Mouse (Mus musculus) heart, embryonic 11.5 days (tissue): ENCODE measurements around the gene Neurl2. TPM values are rescaled to one million over a fixed set of nuclear protein-coding genes. Genes with fewer than 3 reads are reported as not detected.
"Not testable (repeated sequence)": the region's sequence is repeated elsewhere in the genome, so short reads cannot be mapped to it uniquely, and the experiment has no call there.

ENCODE experiments used
- ATAC-seq: fragments of 200-750 bp; cut with Nextera tagmentation; replicated peaks from 2 replicates; pipeline ENCODE4 v1.8.0; 2017; ENCODE audit warnings: moderate library complexity; ENCODE audit not compliant: insufficient number of reproducible peaks, low FRiP score, low TSS enrichment
- H3K27ac ChIP-seq: fragments of 300-500 bp; sonication (generic); 2 replicates; pipeline ENCODE4 v1.5.1; 2014; ENCODE audit warnings: mild to moderate bottlenecking, low read depth, low read length
- H3K27me3 ChIP-seq: fragments of 300-500 bp; sonication (generic); 2 replicates; pipeline ENCODE4 v1.6.1; 2014; ENCODE audit warnings: mild to moderate bottlenecking, low read length, mixed read lengths; ENCODE audit not compliant: control insufficient read depth, insufficient read depth
- H3K36me3 ChIP-seq: fragments of 300-500 bp; sonication (generic); 2 replicates; pipeline ENCODE4 v1.6.1; 2014; ENCODE audit warnings: mild to moderate bottlenecking, low read length, moderate library complexity, mixed read lengths; ENCODE audit not compliant: control insufficient read depth, insufficient read depth
- H3K4me1 ChIP-seq: fragments of 300-500 bp; sonication (generic); 2 replicates; pipeline ENCODE4 v1.6.1; 2014; ENCODE audit warnings: low read length; ENCODE audit not compliant: control insufficient read depth, insufficient read depth
- H3K4me2 ChIP-seq: fragments of 300-500 bp; sonication (generic); 2 replicates; pipeline ENCODE4 v1.6.1; 2014; ENCODE audit warnings: mild to moderate bottlenecking, moderate library complexity
- H3K4me3 ChIP-seq: fragments of 300-500 bp; sonication (generic); 2 replicates; pipeline ENCODE4 v1.5.1; 2014; ENCODE audit warnings: low read depth, low read length
- H3K9ac ChIP-seq: fragments of 300-500 bp; sonication (generic); 2 replicates; pipeline ENCODE4 v1.6.1; 2014; ENCODE audit warnings: mild to moderate bottlenecking, low read depth, low read length, moderate library complexity
- H3K9me3 ChIP-seq: fragments of 300-500 bp; sonication (generic); replicated peaks from 2 replicates; pipeline ENCODE4 v1.6.1; 2016; ENCODE audit warnings: low read length; ENCODE audit not compliant: control insufficient read depth
- WGBS: fragments of 180-500 bp; shearing (Covaris S2); extraction: QIAGEN DNeasy Blood & Tissue Kit; methylation state at CpG from one replicate; pipeline ENCODE4 v1.1.7; 2014; ENCODE audit not compliant: insufficient replicate concordance; 5-methylcytosine and 5-hydroxymethylcytosine counted together
- polyA plus RNA-seq: library from polyadenylated mRNA; unstranded; fragments of >200 nt; fragmentation: Nextera tagmentation; extraction: Ambion mirVana; gene quantifications from 2 replicates; pipeline ENCODE4 v1.2.1, GENCODE M21; 2014

Gene Neurl2
- polyA plus RNA-seq, 1 experiment from 2014 or later: 43.2 TPM

DNA sequence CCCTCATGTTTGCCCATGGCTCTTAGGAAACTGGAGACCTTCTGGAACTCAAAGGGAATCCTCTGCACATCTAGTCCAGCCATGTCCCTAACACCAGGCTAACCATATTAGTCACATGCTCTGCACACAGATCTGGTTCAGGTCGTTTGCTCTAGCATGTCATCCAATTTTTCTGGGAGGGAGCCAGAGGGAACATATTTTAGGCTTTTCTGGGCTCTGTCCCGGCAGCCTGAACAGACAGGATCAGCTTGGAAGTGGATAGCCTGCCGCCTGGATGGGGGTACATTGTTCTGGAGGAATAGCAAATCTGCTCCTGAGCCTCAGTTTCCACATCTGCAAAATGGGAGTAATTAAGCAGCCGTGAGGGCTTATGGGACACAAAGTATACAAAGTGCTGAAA lies 27.8 kb upstream of the Neurl2 start:
- Histone ChIP-seq H3K9ac (no peak overlapping the region), H3K36me3 (no peaks in the 10 kb centered on the region), H3K4me2 (no peak overlapping the region), H3K9me3 (no peaks in the 10 kb centered on the region), H3K4me1 (peaks cover 19% of the 10 kb centered on the region), H3K4me3 (no peak overlapping the region), H3K27ac (no peak overlapping the region), H3K27me3 (peaks cover 31% of the 10 kb centered on the region)
- no peak for ATAC-seq
- WGBS: 75% methylated on average over 4 of the region's 4 CpGs

- Histone ChIP-seq H3K4me3 (no peak overlapping the region), H3K27me3 (peaks cover 40% of the 10 kb centered on the region), H3K4me1 (peaks cover 19% of the 10 kb centered on the region), H3K36me3 (no peaks in the 10 kb centered on the region), H3K9ac (no peak overlapping the region), H3K9me3 (no peaks in the 10 kb centered on the region), H3K27ac (no peak overlapping the region), H3K4me2 (no peak overlapping the region)
- ATAC-seq: no peak
- WGBS: 49% methylated on average over 9 of the region's 9 CpGs
Measured at GRCm38 (mm10) chr2:164859640-164860432, 26.6 kb upstream of the Neurl2 start.

DNA sequence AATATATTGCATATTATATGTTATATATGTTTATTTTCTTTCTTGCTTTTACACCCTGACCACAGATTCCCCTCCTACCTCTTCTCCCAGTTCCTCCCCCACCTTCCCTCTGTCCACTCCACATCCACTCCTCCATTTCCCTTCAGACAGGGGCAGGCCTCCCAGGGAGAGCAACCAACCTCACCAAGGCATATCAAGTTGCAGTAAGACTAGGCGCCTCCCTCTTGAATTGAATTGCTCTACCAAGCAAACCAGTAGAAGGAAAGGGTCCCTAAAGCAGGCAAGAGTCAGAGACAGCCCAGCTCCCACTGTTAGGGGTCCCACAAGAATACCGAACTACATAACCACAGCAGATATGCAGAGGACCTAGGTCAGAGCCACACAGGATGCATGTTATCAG lies 25.9 kb upstream of the Neurl2 start:
- ATAC-seq: no peak
- WGBS: 29% methylated on average over 2 of the region's 2 CpGs
- Histone ChIP-seq H3K4me1 (peaks cover 19% of the 10 kb centered on the region), H3K27ac (no peak overlapping the region), H3K9ac (no peak overlapping the region), H3K36me3 (no peaks in the 10 kb centered on the region), H3K27me3 (peaks cover 44% of the 10 kb centered on the region), H3K9me3 (no peaks in the 10 kb centered on the region), H3K4me2 (no peak overlapping the region), H3K4me3 (no peak overlapping the region)

- Histone ChIP-seq H3K4me3 (peak overlapping the region; percentile 48), H3K4me1 (peaks cover 19% of the 10 kb centered on the region), H3K9ac (no peak overlapping the region), H3K27ac (no peak overlapping the region), H3K9me3 (no peaks in the 10 kb centered on the region), H3K36me3 (no peaks in the 10 kb centered on the region), H3K4me2 (peak overlapping the region; percentile 96), H3K27me3 (peaks cover 44% of the 10 kb centered on the region)
- no peak for ATAC-seq
- WGBS: 4% methylated on average over 19 of the region's 19 CpGs
Measured at GRCm38 (mm10) chr2:164857842-164858553, 24.7 kb upstream of the Neurl2 start.

DNA sequence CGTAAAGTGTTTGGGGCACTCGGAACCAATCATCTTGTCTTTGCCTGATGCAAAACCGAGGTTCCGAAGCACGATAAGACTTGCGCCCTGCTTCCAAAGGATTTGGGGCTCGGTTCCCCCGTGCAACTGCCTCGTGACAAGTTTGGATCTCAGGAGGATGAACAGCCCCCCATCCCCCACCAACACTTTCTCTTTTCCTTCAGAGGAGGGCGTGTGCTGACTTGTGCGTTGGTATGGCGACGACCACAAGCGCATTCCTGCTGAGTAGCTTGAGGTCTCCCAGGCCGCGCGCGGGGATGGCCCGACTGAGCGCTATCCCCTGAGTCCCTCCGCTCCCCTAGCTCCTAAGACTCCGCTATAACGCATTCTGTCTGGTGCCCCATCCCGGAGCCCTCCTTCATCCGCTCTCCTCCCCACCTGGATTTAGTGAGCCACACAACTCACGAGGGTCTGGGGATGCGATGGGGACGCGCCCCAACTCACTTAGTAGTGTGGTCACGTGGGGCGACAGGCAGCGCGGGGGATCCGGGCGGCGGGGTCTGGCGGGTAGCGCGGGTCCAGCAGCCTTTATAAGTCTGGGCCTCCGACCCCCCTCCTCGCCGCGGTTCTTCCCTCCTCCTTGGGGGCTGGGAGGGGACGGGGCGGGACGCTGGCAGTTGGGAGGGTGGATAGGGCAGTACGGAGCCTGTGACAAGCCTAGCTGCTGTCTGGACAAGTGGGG lies 24.0 kb upstream of the Neurl2 start, which contains the start of gene Pltp:
Gene Pltp (minus strand): TSS at position 611 of the 721 bp plus-strand sequence.
- Histone ChIP-seq H3K27me3 (peaks cover 48% of the 10 kb centered on the region), H3K4me2 (peak within 1 kb of the TSS; percentile 96), H3K9me3 (no peaks in the 10 kb centered on the region), H3K36me3 (no peaks in the 10 kb centered on the region), H3K27ac (no peak within 1 kb of the TSS), H3K9ac (peak within 1 kb of the TSS; percentile 23), H3K4me3 (peak within 1 kb of the TSS; percentile 48), H3K4me1 (peaks cover 19% of the 10 kb centered on the region)
- WGBS: under 1% methylated on average over 40 of the region's 47 CpGs
- ATAC-seq: peak; percentile 47; the same call in 1 of the 2 replicates

GRCm38 (mm10) chr2:164856309-164857100 lies 23.2 kb upstream of the Neurl2 start:
- H3K27me3 ChIP-seq: peaks cover 53% of the 10 kb centered on the region
- H3K36me3 ChIP-seq: no peaks in the 10 kb centered on the region
- no peak overlapping the region for H3K27ac ChIP-seq
- H3K4me1 ChIP-seq: peaks cover 17% of the 10 kb centered on the region
- H3K9ac ChIP-seq: peak overlapping the region; percentile 23
- H3K9me3 ChIP-seq: no peaks in the 10 kb centered on the region
- H3K4me3 ChIP-seq: peak overlapping the region; percentile 48
- H3K4me2 ChIP-seq: peak overlapping the region; percentile 96
- ATAC-seq: no peak
- WGBS: under 1% methylated on average over 42 of the region's 42 CpGs

DNA sequence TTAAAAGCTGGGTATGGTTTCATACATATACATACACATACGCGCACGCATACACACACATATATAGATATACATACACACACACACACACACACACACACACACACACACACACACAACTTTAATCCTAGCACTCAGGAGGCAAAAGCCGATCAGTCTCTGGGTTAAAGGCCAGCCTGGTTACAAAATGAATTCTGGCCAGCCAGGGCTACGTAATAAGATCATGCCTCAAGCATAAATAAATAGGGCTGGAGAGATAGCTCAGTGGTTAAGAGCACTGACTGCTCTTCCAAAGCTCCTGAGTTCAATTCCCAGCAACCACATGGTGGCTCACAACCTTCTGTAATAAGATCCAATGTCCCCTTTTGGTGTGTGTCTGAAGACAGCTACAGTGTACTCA lies 22.3 kb upstream of the Neurl2 start:
- H3K9me3 ChIP-seq, H3K4me3 ChIP-seq, ATAC-seq, H3K4me2 ChIP-seq, H3K27ac ChIP-seq, H3K9ac ChIP-seq, H3K36me3 ChIP-seq: not testable (repeated sequence)
- H3K27me3 ChIP-seq: peaks cover 53% of the 10 kb centered on the region
- H3K4me1 ChIP-seq: peaks cover 17% of the 10 kb centered on the region
- 75% methylated on average over 5 of the region's 5 CpGs for WGBS

DNA sequence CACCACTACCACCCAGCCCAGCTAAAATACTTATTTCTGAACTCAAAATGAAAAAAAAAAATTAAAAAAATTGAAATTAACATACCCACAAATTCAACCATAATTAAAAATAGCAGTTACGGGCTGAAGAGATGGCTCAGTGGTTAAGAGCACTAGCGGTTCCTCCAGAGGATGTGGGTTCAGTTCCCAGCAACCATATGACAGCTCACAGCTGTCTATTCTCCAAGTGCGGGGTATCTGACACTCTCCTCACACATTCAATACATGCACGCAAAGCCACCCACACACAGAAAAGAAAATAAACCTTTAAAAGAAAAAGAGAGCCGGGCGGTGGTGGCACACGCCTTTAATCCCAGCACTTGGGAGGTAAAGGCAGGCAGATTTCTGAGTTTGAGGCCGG lies 16.8 kb upstream of the Neurl2 start:
- WGBS: 76% methylated on average over 8 of the region's 8 CpGs
- H3K36me3 ChIP-seq: no peaks in the 10 kb centered on the region
- no peak overlapping the region for H3K9ac ChIP-seq
- H3K4me3 ChIP-seq: no peak overlapping the region
- H3K4me2 ChIP-seq: no peak overlapping the region
- no peak for ATAC-seq
- peaks cover 15% of the 10 kb centered on the region for H3K27me3 ChIP-seq
- H3K9me3 ChIP-seq: no peaks in the 10 kb centered on the region
- H3K27ac ChIP-seq: no peak overlapping the region
- no peaks in the 10 kb centered on the region for H3K4me1 ChIP-seq
